Mouse (Mus musculus): ENCODE measurements at regions not wholly inside any gene's neighbourhood (a gene's known extent, or its start where the extent isn't known, plus 50 kb on each side); places are given as distances from the start of the nearest gene placed in this dataset.

- no peak for TF ChIP-seq POLR2A (IDR thresholded peaks at IDR 0.05; ENCODE audit: insufficient read depth, low read length)
- TF ChIP-seq CTCF (IDR thresholded peaks at IDR 0.05; ENCODE audit: low read depth, low read length), result no peak
These were observed 80.8 kb upstream of the Nebl start for GRCm38 (mm10) chr2:17811943-17812670.

All from ES-Bruce4 (cell line).